Mouse (Mus musculus) embryonic fibroblast, embryonic 13.5 days (primary cell): ENCODE measurements around the gene Hspb7. TPM values are rescaled to one million over a fixed set of nuclear protein-coding genes. Genes with fewer than 3 reads are reported as not detected.

Source experiments
- H3K27ac ChIP-seq: 2 replicates; pipeline ENCODE4 v1.5.1; 2012; ENCODE audit warnings: low read length, control low read depth, inconsistent platforms; ENCODE audit not compliant: insufficient read depth
- H3K4me1 ChIP-seq: 2 replicates; pipeline ENCODE4 v1.6.1; 2011; ENCODE audit warnings: low read length; ENCODE audit not compliant: control insufficient read depth, insufficient read depth
- H3K4me3 ChIP-seq: 2 replicates; pipeline ENCODE4 v1.5.1; 2011; ENCODE audit warnings: mild to moderate bottlenecking, control low read depth, low read length; ENCODE audit not compliant: insufficient read depth
- CTCF ChIP-seq: IDR thresholded peaks from 2 replicates; pipeline ENCODE4 v1.5.1; 2011; ENCODE audit warnings: mild to moderate bottlenecking, control low read depth, low read length, moderate library complexity, borderline replicate concordance; ENCODE audit not compliant: insufficient read depth
- POLR2A ChIP-seq: IDR thresholded peaks from 2 replicates; pipeline ENCODE4 v1.6.1; 2011; ENCODE audit warnings: low read depth, mild to moderate bottlenecking, control low read depth, low read length, moderate library complexity
- polyA plus RNA-seq: library from polyadenylated mRNA; stranded (reverse); fragments of >200 nt; gene quantifications from 2 replicates; pipeline ENCODE4 v1.2.4, GENCODE M21; 2011; ENCODE audit warnings: low read depth; ENCODE audit not compliant: missing spikeins, insufficient read length

Hspb7 gene
- polyA plus RNA-seq, 1 experiment = 1.2 TPM

DNA sequence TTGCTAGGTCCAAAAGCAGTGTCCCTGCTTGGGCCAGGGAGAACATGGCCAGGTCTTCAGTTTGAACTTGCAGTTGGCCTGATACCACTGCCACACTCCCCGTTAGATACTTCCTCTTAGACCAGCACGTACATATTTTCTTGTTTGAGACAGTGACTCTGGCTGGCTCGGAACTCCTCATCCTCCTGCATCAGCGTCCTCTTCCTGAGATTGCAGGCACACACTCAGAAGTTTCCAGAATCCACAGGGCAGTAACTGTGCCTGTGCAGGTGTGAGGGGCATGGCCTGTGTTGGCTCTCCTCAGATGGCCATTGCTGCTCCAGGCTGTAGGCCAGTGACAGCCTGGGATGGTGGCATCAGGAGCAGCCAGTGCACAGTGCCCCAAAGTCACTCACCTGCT, 39.9 kb downstream of the Hspb7 start:
- peaks cover under 1% of the 10 kb centered on the region; the same call in 1 of the 2 replicates for H3K4me1 ChIP-seq
- TF ChIP-seq POLR2A (no peak), CTCF (no peak)
- H3K4me3 ChIP-seq = no peak overlapping the region
- no peak overlapping the region for H3K27ac ChIP-seq

DNA sequence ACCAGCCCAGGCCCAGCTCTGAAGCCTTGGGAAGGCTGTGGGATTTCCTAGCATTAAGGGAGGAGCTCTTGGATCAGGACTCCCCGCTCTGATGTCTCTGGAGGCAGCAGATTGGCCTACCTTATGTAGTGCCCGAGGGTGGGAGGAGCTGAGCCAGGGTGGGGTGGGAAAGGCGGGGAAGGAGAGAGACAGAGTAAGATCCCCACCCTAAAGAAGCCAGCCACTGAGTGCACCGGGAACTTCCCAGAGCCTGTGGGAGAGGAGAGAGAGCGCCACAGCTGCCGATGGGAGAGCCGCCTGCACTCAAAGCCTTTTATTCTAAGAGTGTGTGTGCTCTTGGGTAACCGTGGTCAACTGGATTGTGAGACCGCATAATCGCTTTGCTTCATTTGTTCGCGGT, 40.5 kb downstream of the Hspb7 start:
- H3K4me3 ChIP-seq = no peak overlapping the region
- no peak overlapping the region for H3K27ac ChIP-seq
- TF ChIP-seq CTCF (no peak), POLR2A (no peak)

DNA sequence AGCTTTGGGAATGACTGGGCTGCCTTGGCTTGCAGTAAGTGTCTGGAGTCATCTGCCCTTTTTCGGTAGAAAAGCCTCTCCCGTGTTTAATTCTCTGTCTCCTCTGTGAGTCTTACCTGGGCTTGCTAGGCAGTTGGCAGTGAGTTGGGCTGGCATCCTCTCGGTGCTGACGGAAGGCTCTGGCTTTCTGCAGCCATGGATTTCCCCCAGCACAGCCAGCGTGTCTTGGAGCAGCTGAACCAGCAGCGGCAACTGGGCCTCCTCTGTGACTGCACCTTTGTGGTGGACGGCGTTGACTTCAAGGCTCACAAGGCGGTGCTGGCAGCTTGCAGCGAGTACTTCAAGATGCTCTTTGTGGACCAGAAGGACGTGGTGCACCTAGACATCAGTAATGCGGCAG, 41.0 kb downstream of the Hspb7 start:
- H3K4me1 ChIP-seq = no peaks in the 10 kb centered on the region
- no peak overlapping the region for H3K4me3 ChIP-seq
- TF ChIP-seq POLR2A (no peak), CTCF (no peak)
- no peak overlapping the region for H3K27ac ChIP-seq

More for the DNA sequence above, 40.5 kb downstream of the Hspb7 start:
- H3K4me1 ChIP-seq = no peaks in the 10 kb centered on the region

DNA sequence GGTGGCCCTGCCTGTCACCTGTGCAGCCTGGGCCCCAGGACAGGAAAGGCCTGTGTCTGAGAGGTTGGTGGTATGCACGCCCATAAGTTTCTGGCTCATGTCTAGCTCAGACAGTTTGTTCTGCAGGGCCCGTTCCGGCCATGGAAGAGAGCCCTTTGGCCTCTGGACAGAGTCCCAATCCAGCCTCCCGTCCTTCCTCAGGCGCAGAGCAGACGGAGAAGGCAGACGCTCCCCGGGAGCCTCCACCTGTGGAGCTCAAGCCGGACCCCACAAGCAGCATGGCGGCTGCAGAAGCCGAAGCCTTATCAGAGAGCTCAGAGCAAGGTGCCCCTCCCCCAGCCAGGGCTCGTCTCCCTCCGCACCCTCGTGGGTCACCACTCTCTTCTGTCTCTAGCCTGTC, 42.9 kb downstream of the Hspb7 start:
- no peak overlapping the region for H3K27ac ChIP-seq
- TF ChIP-seq CTCF = no peak
- H3K4me3 ChIP-seq = no peak overlapping the region
- no peaks in the 10 kb centered on the region for H3K4me1 ChIP-seq

DNA sequence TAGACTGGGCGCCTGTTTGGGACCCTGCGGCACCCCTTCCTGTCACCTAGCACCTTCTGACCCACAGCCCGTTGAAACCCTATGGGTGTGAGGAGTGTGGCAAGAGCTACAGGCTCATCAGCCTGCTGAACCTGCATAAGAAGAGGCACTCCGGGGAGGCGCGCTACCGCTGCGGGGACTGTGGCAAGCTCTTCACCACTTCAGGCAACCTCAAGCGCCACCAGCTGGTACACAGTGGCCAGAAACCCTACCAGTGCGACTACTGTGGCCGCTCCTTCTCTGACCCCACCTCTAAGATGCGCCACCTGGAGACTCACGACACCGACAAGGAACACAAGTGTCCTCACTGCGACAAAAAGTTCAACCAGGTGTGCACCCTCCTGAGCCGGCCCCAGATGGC, 44.1 kb downstream of the Hspb7 start:
- Histone ChIP-seq H3K4me1 (no peaks in the 10 kb centered on the region), H3K4me3 (no peak overlapping the region), H3K27ac (no peak overlapping the region)
- TF ChIP-seq POLR2A (no peak), CTCF (no peak)

DNA sequence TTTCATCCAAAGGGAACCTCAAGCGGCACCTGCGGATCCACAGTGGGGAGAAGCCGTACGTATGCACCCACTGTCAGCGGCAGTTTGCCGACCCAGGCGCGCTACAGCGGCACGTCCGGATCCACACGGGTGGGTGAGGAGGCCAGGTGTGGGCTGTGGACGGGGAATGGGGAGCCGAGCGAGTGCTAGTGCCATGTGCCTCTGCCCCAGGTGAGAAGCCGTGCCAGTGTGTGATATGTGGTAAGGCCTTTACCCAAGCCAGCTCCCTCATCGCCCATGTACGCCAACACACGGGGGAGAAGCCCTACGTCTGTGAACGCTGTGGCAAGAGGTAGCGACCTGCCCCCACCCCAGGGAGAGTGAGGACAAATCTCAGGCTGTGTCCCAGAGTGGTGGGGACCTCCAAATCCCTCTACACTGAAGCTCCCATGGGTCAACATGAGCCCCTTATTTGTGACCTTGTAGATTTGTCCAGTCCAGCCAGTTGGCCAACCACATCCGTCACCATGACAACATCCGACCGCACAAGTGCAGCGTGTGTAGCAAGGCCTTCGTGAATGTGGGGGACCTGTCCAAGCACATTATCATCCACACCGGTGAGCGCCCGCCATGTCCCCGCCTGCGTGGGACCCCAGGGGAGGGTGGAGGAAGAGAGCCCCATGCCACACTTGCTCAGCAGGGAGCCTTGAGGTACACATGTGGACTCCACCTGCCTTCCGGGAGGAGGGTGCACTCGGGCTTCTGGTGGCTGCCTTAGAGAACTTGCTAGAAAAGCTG, 45.1 kb downstream of the Hspb7 start:
- Histone ChIP-seq H3K4me3 (no peak overlapping the region), H3K4me1 (no peaks in the 10 kb centered on the region), H3K27ac (no peak overlapping the region)
- TF ChIP-seq POLR2A (no peak), CTCF (no peak)

DNA sequence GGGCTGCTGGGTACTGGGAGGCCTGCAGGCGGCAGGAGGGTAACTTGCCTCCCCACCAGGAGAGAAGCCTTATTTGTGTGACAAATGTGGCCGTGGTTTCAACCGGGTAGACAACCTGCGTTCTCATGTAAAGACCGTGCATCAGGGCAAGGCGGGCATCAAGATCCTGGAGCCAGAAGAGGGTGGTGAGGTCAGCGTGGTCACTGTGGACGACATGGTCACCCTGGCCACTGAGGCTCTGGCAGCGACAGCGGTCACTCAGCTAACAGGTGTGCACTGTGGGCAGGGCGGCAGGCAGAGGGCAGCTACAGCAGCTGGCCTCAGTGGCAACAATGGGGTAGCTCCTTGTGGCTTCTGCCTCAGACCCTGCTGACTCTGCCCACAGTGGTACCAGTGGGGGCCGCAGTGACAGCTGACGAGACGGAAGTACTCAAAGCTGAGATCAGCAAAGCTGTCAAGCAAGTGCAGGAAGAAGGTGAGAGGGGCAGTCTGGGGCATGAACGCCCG, 45.8 kb downstream of the Hspb7 start:
- TF ChIP-seq CTCF (no peak), POLR2A (no peak)
- Histone ChIP-seq H3K4me1 (no peaks in the 10 kb centered on the region), H3K4me3 (no peak overlapping the region), H3K27ac (no peak overlapping the region)

DNA sequence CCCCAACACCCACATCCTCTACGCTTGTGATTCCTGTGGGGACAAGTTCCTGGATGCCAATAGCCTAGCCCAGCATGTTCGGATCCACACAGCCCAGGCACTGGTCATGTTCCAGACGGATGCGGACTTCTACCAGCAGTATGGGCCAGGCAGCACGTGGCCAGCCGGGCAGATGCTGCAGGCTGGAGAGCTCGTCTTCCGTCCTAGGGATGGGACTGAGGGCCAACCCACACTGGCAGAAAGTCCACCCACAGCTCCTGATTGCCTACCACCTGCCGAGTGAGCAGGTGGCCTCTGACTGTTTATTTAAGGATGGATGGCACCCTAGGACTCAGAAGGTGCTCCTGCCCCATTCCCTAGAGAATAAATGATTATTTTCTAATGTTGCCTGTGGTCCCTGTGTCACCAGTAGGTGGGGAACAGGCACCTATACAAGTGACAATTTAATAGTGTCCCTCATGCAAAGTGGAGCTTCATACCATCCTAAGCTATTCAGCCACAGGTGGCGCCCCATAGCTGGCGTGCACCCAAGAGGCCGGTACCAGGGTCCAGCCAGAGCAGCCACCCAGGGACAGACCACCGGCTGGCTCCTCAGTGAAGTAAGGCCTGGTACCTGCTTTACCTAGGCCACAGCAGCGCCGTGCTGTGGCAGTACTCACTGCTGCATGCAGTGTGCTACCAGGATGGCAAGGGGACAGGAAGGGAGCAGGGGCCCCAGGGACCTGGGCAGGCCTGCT, 46.4 kb downstream of the Hspb7 start:
- no peak overlapping the region for H3K4me3 ChIP-seq
- no peak overlapping the region for H3K27ac ChIP-seq

DNA sequence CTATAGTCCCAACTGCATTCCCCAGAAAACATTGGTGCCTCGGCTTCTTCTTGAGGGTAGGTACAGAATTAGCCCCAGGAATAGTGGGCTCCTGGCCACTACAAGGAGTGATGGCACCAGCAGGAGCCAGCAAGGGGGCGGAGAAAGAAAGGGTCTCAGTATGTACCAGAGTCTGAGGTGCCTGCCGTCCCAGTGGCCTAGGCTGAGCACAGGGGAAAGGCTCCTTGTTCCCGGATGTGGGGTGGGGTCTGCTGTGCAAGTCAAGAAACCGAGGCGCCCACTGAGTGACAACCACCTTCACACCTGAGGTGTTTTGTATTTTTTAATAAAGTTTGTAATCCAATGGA, 47.0 kb downstream of the Hspb7 start:
- Histone ChIP-seq H3K27ac (no peak overlapping the region), H3K4me3 (no peak overlapping the region), H3K4me1 (no peaks in the 10 kb centered on the region)
- TF ChIP-seq CTCF (no peak), POLR2A (no peak)

More for the DNA sequence above, 46.4 kb downstream of the Hspb7 start:
- TF ChIP-seq POLR2A (no peak), CTCF (peak; percentile 29; the same call in 1 of the 2 replicates)
- H3K4me1 ChIP-seq = no peaks in the 10 kb centered on the region

DNA sequence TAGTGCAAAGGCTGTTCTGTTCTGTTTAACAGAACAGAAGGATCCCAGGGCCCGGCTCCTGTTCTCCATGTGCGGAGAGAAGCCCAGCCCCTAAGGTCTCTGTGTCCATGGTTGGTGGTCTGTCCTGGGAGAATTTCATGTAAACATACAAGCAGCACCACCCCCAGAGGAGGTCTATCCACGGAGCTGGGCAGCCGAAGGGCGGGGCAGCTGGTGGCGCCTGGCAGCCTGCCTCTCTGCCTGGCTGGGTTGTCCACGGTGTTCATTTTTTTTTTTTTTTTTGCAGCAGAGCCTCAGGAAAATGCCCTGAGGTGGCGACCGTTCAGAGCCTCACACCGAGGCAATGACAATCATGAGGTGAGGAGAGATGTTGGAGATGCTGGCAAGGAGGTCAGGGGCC, 48.0 kb downstream of the Hspb7 start:
- no peak overlapping the region for H3K4me3 ChIP-seq
- no peaks in the 10 kb centered on the region for H3K4me1 ChIP-seq
- H3K27ac ChIP-seq = no peak overlapping the region
- no peak for TF ChIP-seq CTCF
- TF ChIP-seq POLR2A = no peak
